Mouse (Mus musculus): Measurements from ENCODE around the gene Hexdc. TPM values are rescaled to one million over a fixed set of nuclear protein-coding genes. Genes with fewer than 3 reads are reported as not detected.

The Hexdc gene
- polyA plus RNA-seq, 1 experiment = 70.0 TPM

GRCm38 (mm10) chr11:121220771-121221170 lies 16.5 kb downstream of the Hexdc start:
- no peaks in the 10 kb centered on the region for H3K4me1 ChIP-seq (ENCODE audit: control insufficient read depth, insufficient read depth, low read length)
- TF ChIP-seq CTCF (IDR thresholded peaks at IDR 0.05; ENCODE audit: extremely low read depth, insufficient read depth, low read length) (no peak), POLR2A (IDR thresholded peaks at IDR 0.05; ENCODE audit: extremely low read depth, insufficient read depth, low read length) (no peak)
- no peak overlapping the region for H3K27ac ChIP-seq (ENCODE audit: insufficient read depth, low read length)

GRCm38 (mm10) chr11:121221321-121222010 lies 17.2 kb downstream of the Hexdc start:
- H3K4me3 ChIP-seq (ENCODE audit: insufficient read depth, low read length) = no peak overlapping the region
- no peaks in the 10 kb centered on the region for H3K4me1 ChIP-seq (ENCODE audit: control insufficient read depth, insufficient read depth, low read length)
- no peak for TF ChIP-seq CTCF (IDR thresholded peaks at IDR 0.05; ENCODE audit: extremely low read depth, insufficient read depth, low read length)
- no peak for TF ChIP-seq POLR2A (IDR thresholded peaks at IDR 0.05; ENCODE audit: extremely low read depth, insufficient read depth, low read length)
- no peak overlapping the region for H3K27ac ChIP-seq (ENCODE audit: insufficient read depth, low read length)

More at GRCm38 (mm10) chr11:121220771-121221170, 16.5 kb downstream of the Hexdc start:
- H3K4me3 ChIP-seq (ENCODE audit: insufficient read depth, low read length) = no peak overlapping the region

- TF ChIP-seq POLR2A (IDR thresholded peaks at IDR 0.05; ENCODE audit: extremely low read depth, insufficient read depth, low read length) = no peak
- no peak for TF ChIP-seq CTCF (IDR thresholded peaks at IDR 0.05; ENCODE audit: extremely low read depth, insufficient read depth, low read length)
Measured at GRCm38 (mm10) chr11:121228129-121229017, 24.1 kb downstream of the Hexdc start.

GRCm38 (mm10) chr11:121229018-121229439 lies 24.8 kb downstream of the Hexdc start, which contains the start of gene Cybc1:
Gene Cybc1 (minus strand): TSS chr11:121229322.
- TF ChIP-seq POLR2A (IDR thresholded peaks at IDR 0.05; ENCODE audit: extremely low read depth, insufficient read depth, low read length) (peak; percentile 70), CTCF (IDR thresholded peaks at IDR 0.05; ENCODE audit: extremely low read depth, insufficient read depth, low read length) (no peak)
- Histone ChIP-seq H3K4me1 (ENCODE audit: control insufficient read depth, insufficient read depth, low read length) (peaks cover 5% of the 10 kb centered on the region; the same call in 1 of the 2 replicates), H3K27ac (ENCODE audit: insufficient read depth, low read length) (0 out of 2 replicates have a peak within 1 kb of the TSS, but pooled peaks have one; percentile 8), H3K4me3 (ENCODE audit: insufficient read depth, low read length) (peak within 1 kb of the TSS; percentile 64)

More at GRCm38 (mm10) chr11:121228129-121229017, 24.1 kb downstream of the Hexdc start:
- peaks cover 5% of the 10 kb centered on the region; the same call in 1 of the 2 replicates for H3K4me1 ChIP-seq (ENCODE audit: control insufficient read depth, insufficient read depth, low read length)
- H3K4me3 ChIP-seq (ENCODE audit: insufficient read depth, low read length) = peak overlapping the region; percentile 64
- 0 out of 2 replicates have a peak overlapping the region, but pooled peaks have one; percentile 8 for H3K27ac ChIP-seq (ENCODE audit: insufficient read depth, low read length)

GRCm38 (mm10) chr11:121231191-121231590 lies 27.0 kb downstream of the Hexdc start:
- Histone ChIP-seq H3K4me3 (ENCODE audit: insufficient read depth, low read length) (no peak overlapping the region), H3K4me1 (ENCODE audit: control insufficient read depth, insufficient read depth, low read length) (peaks cover 5% of the 10 kb centered on the region; the same call in 1 of the 2 replicates), H3K27ac (ENCODE audit: insufficient read depth, low read length) (no peak overlapping the region)
- TF ChIP-seq CTCF (IDR thresholded peaks at IDR 0.05; ENCODE audit: extremely low read depth, insufficient read depth, low read length) = no peak
- no peak for TF ChIP-seq POLR2A (IDR thresholded peaks at IDR 0.05; ENCODE audit: extremely low read depth, insufficient read depth, low read length)

- H3K4me3 ChIP-seq (ENCODE audit: insufficient read depth, low read length) = no peak overlapping the region
- H3K27ac ChIP-seq (ENCODE audit: insufficient read depth, low read length) = no peak overlapping the region
Measured at GRCm38 (mm10) chr11:121231628-121232291, 27.5 kb downstream of the Hexdc start.

GRCm38 (mm10) chr11:121232706-121233105 lies 28.5 kb downstream of the Hexdc start:
- TF ChIP-seq POLR2A (IDR thresholded peaks at IDR 0.05; ENCODE audit: extremely low read depth, insufficient read depth, low read length) = no peak
- no peak for TF ChIP-seq CTCF (IDR thresholded peaks at IDR 0.05; ENCODE audit: extremely low read depth, insufficient read depth, low read length)
- no peak overlapping the region for H3K4me3 ChIP-seq (ENCODE audit: insufficient read depth, low read length)
- H3K4me1 ChIP-seq (ENCODE audit: control insufficient read depth, insufficient read depth, low read length) = peaks cover 3% of the 10 kb centered on the region; the same call in 1 of the 2 replicates
- H3K27ac ChIP-seq (ENCODE audit: insufficient read depth, low read length) = no peak overlapping the region

More at GRCm38 (mm10) chr11:121231628-121232291, 27.5 kb downstream of the Hexdc start:
- TF ChIP-seq CTCF (IDR thresholded peaks at IDR 0.05; ENCODE audit: extremely low read depth, insufficient read depth, low read length) = no peak
- TF ChIP-seq POLR2A (IDR thresholded peaks at IDR 0.05; ENCODE audit: extremely low read depth, insufficient read depth, low read length) = no peak
- peaks cover 5% of the 10 kb centered on the region; the same call in 1 of the 2 replicates for H3K4me1 ChIP-seq (ENCODE audit: control insufficient read depth, insufficient read depth, low read length)

GRCm38 (mm10) chr11:121235475-121236238 lies 31.4 kb downstream of the Hexdc start:
- Histone ChIP-seq H3K27ac (ENCODE audit: insufficient read depth, low read length) (no peak overlapping the region), H3K4me1 (ENCODE audit: control insufficient read depth, insufficient read depth, low read length) (no peaks in the 10 kb centered on the region), H3K4me3 (ENCODE audit: insufficient read depth, low read length) (no peak overlapping the region)
- TF ChIP-seq POLR2A (IDR thresholded peaks at IDR 0.05; ENCODE audit: extremely low read depth, insufficient read depth, low read length) (no peak), CTCF (IDR thresholded peaks at IDR 0.05; ENCODE audit: extremely low read depth, insufficient read depth, low read length) (peak; percentile 31; the same call in 1 of the 2 replicates)

Measured in cortical plate, adult 2 months (tissue).